Comparison of ENCODE assay signal across 14 mouse cellular contexts in genomic region chr6:97929466-97929865, GRCm38 (mm10).
DNase-seq lines count a peak whose midpoint lies in the region; ATAC-seq and TF ChIP-seq lines count a peak whose summit lies in the region.
"Had no signal": no experiment of that assay in that cellular context is flagged by ENCODE, and none has a peak within 500 bp of the region (broad histone marks: within the 10 kb centered on the region; RNA-seq: fewer than 3 reads in every experiment).

No protein-coding gene starts in this region.

- H3K9me3 ChIP-seq in lung, postnatal 0 days (ENCODE audit: low read length) = no peaks in the 10 kb centered on the region
- H3K9me3 ChIP-seq: hindbrain, embryonic 15.5 days had no signal

- peak overlapping the region; percentile 38; the same call in 1 of the 2 replicates for H3K27ac ChIP-seq in lung, postnatal 0 days (ENCODE audit: low read length)
- H3K27ac ChIP-seq: hindbrain, embryonic 15.5 days; macrophage had no signal

- H3K9ac ChIP-seq in lung, postnatal 0 days (replicated peaks; ENCODE audit: low read depth) = no peak overlapping the region
- H3K9ac ChIP-seq: hindbrain, embryonic 15.5 days had no signal

- H3K4me3 ChIP-seq in lung, postnatal 0 days (ENCODE audit: low read depth, low read length) = no peak overlapping the region
- H3K4me3 ChIP-seq: hindbrain, embryonic 15.5 days had no signal

- H3K4me2 ChIP-seq in lung, postnatal 0 days (replicated peaks; ENCODE audit: low read depth, low read length) = peak overlapping the region; percentile 34
- H3K4me2 ChIP-seq: hindbrain, embryonic 15.5 days had no signal

- no peaks in the 10 kb centered on the region for H3K27me3 ChIP-seq in lung, postnatal 0 days (replicated peaks; ENCODE audit: insufficient read depth, low read length)
- H3K27me3 ChIP-seq: hindbrain, embryonic 15.5 days had no signal

- DNase-seq in brain, adult 2 months (ENCODE audit: low read depth, low spot score) = peak; percentile 17
- DNase-seq in heart, adult 18-20 months = peak; percentile 69 to 79
- peak; percentile 60 for DNase-seq in heart, postnatal 4 days
- peak; percentile 36 for DNase-seq in lung, postnatal 0 days (ENCODE audit: low spot score)
- DNase-seq in c-Kit-positive CD71-positive TER-119-positive erythroid progenitor cells, embryonic 14.5 days (ENCODE audit: low spot score) = no peak
- DNase-seq: embryo, embryonic 11 days; right cerebral cortex, postnatal 14 days; thymus, postnatal 14 days had no signal

- H3K36me3 ChIP-seq in lung, postnatal 0 days (ENCODE audit: insufficient read depth, low read length) = no peaks in the 10 kb centered on the region
- H3K36me3 ChIP-seq: G1E; hindbrain, embryonic 15.5 days had no signal

- no peaks in the 10 kb centered on the region for H3K4me1 ChIP-seq in lung, postnatal 0 days (ENCODE audit: insufficient read depth, low read depth, low read length)
- H3K4me1 ChIP-seq: hindbrain, embryonic 15.5 days had no signal

- peak; percentile 66 for ATAC-seq in lung, postnatal 0 days
- ATAC-seq in CD4-positive, CD25-positive, alpha-beta regulatory T cell, adult 4 months = no peak
- no peak; the same call in 1 of the 2 replicates for ATAC-seq in granulocyte monocyte progenitor cell, adult 5-6 weeks (replicated peaks; ENCODE audit: poor library complexity, severe bottlenecking)
- ATAC-seq: forebrain, embryonic 14.5 days had no signal

- no peak for TF ChIP-seq EP300 in lung, postnatal 0 days (IDR thresholded peaks at IDR 0.05)

- TF ChIP-seq CTCF in lung, postnatal 0 days (IDR thresholded peaks at IDR 0.05) = no peak

- WGBS in lung, postnatal 0 days = 27% methylated on average over 7 of the region's 7 CpGs
